In the genomic region with DNA sequence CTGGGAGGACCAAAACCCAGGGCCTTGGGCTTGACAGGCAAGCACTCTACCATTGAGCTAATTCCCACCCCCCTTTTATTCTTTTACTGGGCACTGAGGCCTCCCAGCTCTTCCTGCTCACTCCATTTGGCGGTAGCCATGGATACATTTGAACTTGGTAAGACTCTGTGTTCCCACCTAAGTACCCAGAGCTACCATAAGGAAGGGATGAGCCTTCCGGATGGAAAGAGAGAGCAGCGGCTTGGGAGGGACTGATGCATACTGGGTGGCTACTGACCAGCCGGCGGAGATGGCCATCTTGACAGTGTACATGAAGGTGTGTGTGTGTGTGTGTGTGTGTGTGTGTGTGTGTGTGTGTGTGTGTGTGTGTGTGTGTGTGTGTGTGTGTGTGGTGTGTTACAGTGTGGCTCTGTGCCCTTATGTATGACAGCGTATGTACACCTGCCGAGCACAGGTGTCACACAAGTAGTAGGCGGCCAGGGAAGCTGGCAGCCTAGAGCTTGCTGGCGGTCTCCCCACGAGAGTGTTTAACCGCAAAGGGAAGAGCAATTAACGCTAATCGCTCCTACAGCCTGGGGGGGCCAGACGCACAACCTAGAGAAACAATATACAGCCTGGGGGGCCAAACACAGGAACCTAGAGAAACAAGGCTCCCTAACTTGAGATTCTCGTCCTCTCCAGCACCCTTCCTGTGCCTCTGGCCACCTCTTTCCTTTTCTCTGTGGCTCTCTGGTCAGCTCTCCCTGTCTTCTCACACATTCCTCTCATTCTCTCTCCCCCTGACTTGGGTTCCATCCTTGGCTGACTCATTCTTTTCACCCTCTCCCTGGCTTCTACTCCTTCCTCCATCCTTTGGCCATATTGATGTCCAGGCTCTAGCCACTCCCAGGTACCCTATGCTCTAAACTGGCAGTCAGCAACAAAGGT, we compare ENCODE assay signal across 9 mouse cellular contexts. TPM values are rescaled to one million over a fixed set of nuclear protein-coding genes. Genes with fewer than 3 reads are reported as not detected.
DNase-seq lines count a peak whose midpoint lies in the region; ATAC-seq and TF ChIP-seq lines count a peak whose summit lies in the region.
"Had no signal": no experiment of that assay in that cellular context is flagged by ENCODE, and none has a peak within 500 bp of the region (broad histone marks: within the 10 kb centered on the region; RNA-seq: fewer than 3 reads in every experiment).

No protein-coding gene starts in this region.

- TF ChIP-seq CTCF in left cerebral cortex, adult 2 months (IDR thresholded peaks at IDR 0.05), result no peak

- H3K27ac ChIP-seq in left cerebral cortex, adult 2 months, result peak overlapping the region; percentile 99
- H3K27ac ChIP-seq in hindbrain, embryonic 13.5 days, result peak overlapping the region; percentile 95
- H3K27ac ChIP-seq in midbrain, embryonic 16.5 days (ENCODE audit: low read length), result peak overlapping the region; percentile 96

- peaks cover 69% of the 10 kb centered on the region for H3K4me1 ChIP-seq in hindbrain, embryonic 13.5 days (replicated peaks)
- H3K4me1 ChIP-seq in midbrain, embryonic 16.5 days (ENCODE audit: control insufficient read depth, insufficient read depth, low read length), result peaks cover 64% of the 10 kb centered on the region

- H3K9ac ChIP-seq in hindbrain, embryonic 13.5 days, result peak overlapping the region; percentile 97
- H3K9ac ChIP-seq in midbrain, embryonic 16.5 days (ENCODE audit: low read depth, low read length), result peak overlapping the region; percentile 91

- H3K9me3 ChIP-seq in hindbrain, embryonic 13.5 days, result no peaks in the 10 kb centered on the region
- H3K9me3 ChIP-seq in midbrain, embryonic 16.5 days (replicated peaks; ENCODE audit: control insufficient read depth, low read length, poor library complexity, severe bottlenecking), result no peaks in the 10 kb centered on the region

- WGBS in hindbrain, embryonic 13.5 days, result 15% methylated on average over 15 of the region's 15 CpGs
- 10% methylated on average over 15 of the region's 15 CpGs for WGBS in midbrain, embryonic 16.5 days

- intact Hi-C loops in left cerebral cortex, adult 2 months (cut with DNase I), result no loop called here
- intact Hi-C loops in left cerebral cortex, postnatal 10 days (cut with DNase I), result no loop called here
- intact Hi-C loops in left cerebral cortex, postnatal 36 days (cut with DNase I), result loop anchor here (5.0 kb wide), 1 partner anchor 58 kb away; a partner anchor contains a TSS

- peaks cover 4% of the 10 kb centered on the region for H3K36me3 ChIP-seq in hindbrain, embryonic 13.5 days
- 0 out of 2 replicates have a peak, but pooled peaks cover 2% of the 10 kb centered on the region for H3K36me3 ChIP-seq in midbrain, embryonic 16.5 days (ENCODE audit: control insufficient read depth, insufficient read depth, low read length)

- no peak for ATAC-seq in hindbrain, embryonic 13.5 days (ENCODE audit: low FRiP score)
- no peak for ATAC-seq in midbrain, embryonic 16.5 days

- peak overlapping the region; percentile 70 for H3K4me2 ChIP-seq in hindbrain, embryonic 13.5 days
- peak overlapping the region; percentile 93 for H3K4me2 ChIP-seq in midbrain, embryonic 16.5 days (ENCODE audit: low read length)

- DNase-seq in left cerebral cortex, adult 2 months (ENCODE audit: extremely low spot score in 1 of 2, low spot score in 2 of 2), result peak in 1 of 2 experiments; percentile 21
- DNase-seq in left cerebral cortex, postnatal 10 days (ENCODE audit: extremely low spot score in 1 of 2, low spot score in 2 of 2), result no peak
- peak; percentile 81 to 82 for DNase-seq in cerebellum, postnatal 14 days
- no peak for DNase-seq in spleen, postnatal 36 days (ENCODE audit: low spot score in 2 of 2)
- DNase-seq in left cerebral cortex, postnatal 36 days (ENCODE audit: low spot score in 2 of 2), result no peak
- DNase-seq in natural killer cell, adult 2 months (ENCODE audit: low spot score in 2 of 2), result no peak

- H3K27me3 ChIP-seq in hindbrain, embryonic 13.5 days, result no peaks in the 10 kb centered on the region
- H3K27me3 ChIP-seq in midbrain, embryonic 16.5 days (ENCODE audit: control insufficient read depth, insufficient read depth, low read depth, low read length), result no peaks in the 10 kb centered on the region

- peak overlapping the region; percentile 87 for H3K4me3 ChIP-seq in left cerebral cortex, adult 2 months
- H3K4me3 ChIP-seq in hindbrain, embryonic 13.5 days, result peak overlapping the region; percentile 82
- peak overlapping the region; percentile 71 for H3K4me3 ChIP-seq in midbrain, embryonic 16.5 days (ENCODE audit: low read depth, low read length)

RNA-seq across cellular contexts. Expression of a gene that starts 1.5 kb away (rescaled TPM):
- total RNA-seq in left cerebral cortex, adult 2 months (2021), result 100 to 1,000 TPM; 387 to 422 TPM
- 100 to 1,000 TPM; 368 TPM for total RNA-seq in left cerebral cortex, postnatal 10 days (2021)
- polyA plus RNA-seq in hindbrain, embryonic 13.5 days (2015; fragmentation: Nextera tagmentation; extraction: Ambion mirVana), result 400 and 410 TPM in 2 replicates
- 460 and 525 TPM in 2 replicates for polyA plus RNA-seq in midbrain, embryonic 16.5 days (2015; fragmentation: Nextera tagmentation; extraction: Ambion mirVana)
- total RNA-seq in left cerebral cortex, postnatal 36 days (2021), result 100 to 1,000 TPM; 409 to 413 TPM

RNA-seq across cellular contexts. Expression of a gene that starts 14.6 kb away (rescaled TPM):
- total RNA-seq in left cerebral cortex, adult 2 months (2021), result under 1 TPM in 1 of 2 experiments, not detected in 1; 0.48 TPM
- total RNA-seq in left cerebral cortex, postnatal 10 days (2021), result 1 to 10 TPM in 1 of 2 experiments, under 1 TPM in 1; 0.49 to 1.3 TPM
- 2.3 and 2.4 TPM in 2 replicates for polyA plus RNA-seq in hindbrain, embryonic 13.5 days (2015; fragmentation: Nextera tagmentation; extraction: Ambion mirVana)
- 1.8 and 2.2 TPM in 2 replicates for polyA plus RNA-seq in midbrain, embryonic 16.5 days (2015; fragmentation: Nextera tagmentation; extraction: Ambion mirVana)
- 1 to 10 TPM in 1 of 2 experiments, under 1 TPM in 1; 0.67 to 1.0 TPM for total RNA-seq in left cerebral cortex, postnatal 36 days (2021)
- total RNA-seq: neutrophil, adult 5-6 weeks had no signal

RNA-seq across cellular contexts. Expression of a gene that starts 53.1 kb away (rescaled TPM):
- total RNA-seq in left cerebral cortex, adult 2 months (2021), result not detected
- total RNA-seq in left cerebral cortex, postnatal 10 days (2021), result not detected
- 0.06 TPM in 1 of 2 replicates, not detected in the other for polyA plus RNA-seq in hindbrain, embryonic 13.5 days (2015; fragmentation: Nextera tagmentation; extraction: Ambion mirVana)
- polyA plus RNA-seq in midbrain, embryonic 16.5 days (2015; fragmentation: Nextera tagmentation; extraction: Ambion mirVana), result not detected in 2 replicates
- not detected for total RNA-seq in left cerebral cortex, postnatal 36 days (2021)
- total RNA-seq: neutrophil, adult 5-6 weeks had no signal

RNA-seq across cellular contexts. Expression of a gene that starts 56.4 kb away (rescaled TPM):
- 100 to 1,000 TPM; 257 to 260 TPM for total RNA-seq in left cerebral cortex, adult 2 months (2021)
- total RNA-seq in left cerebral cortex, postnatal 10 days (2021), result 100 to 1,000 TPM; 216 to 226 TPM
- 104 and 112 TPM in 2 replicates for polyA plus RNA-seq in hindbrain, embryonic 13.5 days (2015; fragmentation: Nextera tagmentation; extraction: Ambion mirVana)
- polyA plus RNA-seq in midbrain, embryonic 16.5 days (2015; fragmentation: Nextera tagmentation; extraction: Ambion mirVana), result 63.9 and 64.0 TPM in 2 replicates
- 100 to 1,000 TPM; 253 to 300 TPM for total RNA-seq in left cerebral cortex, postnatal 36 days (2021)

RNA-seq across cellular contexts. Expression of a gene that starts 57.2 kb away (rescaled TPM):
- total RNA-seq in left cerebral cortex, adult 2 months (2021), result 100 to 1,000 TPM; 115 to 121 TPM
- 10 to 100 TPM; 87.0 to 88.0 TPM for total RNA-seq in left cerebral cortex, postnatal 10 days (2021)
- 100 and 107 TPM in 2 replicates for polyA plus RNA-seq in hindbrain, embryonic 13.5 days (2015; fragmentation: Nextera tagmentation; extraction: Ambion mirVana)
- 84.7 and 84.9 TPM in 2 replicates for polyA plus RNA-seq in midbrain, embryonic 16.5 days (2015; fragmentation: Nextera tagmentation; extraction: Ambion mirVana)
- total RNA-seq in left cerebral cortex, postnatal 36 days (2021), result 100 to 1,000 TPM; 113 to 124 TPM

Comparison
In these comparisons a context has a peak if more than half of its experiments do, and no peak if none do; other contexts are left out.
1. DNase-seq: peak in cerebellum, postnatal 14 days (2 of 2); none in left cerebral cortex, postnatal 10 days (0 of 2), spleen, postnatal 36 days (0 of 2), left cerebral cortex, postnatal 36 days (0 of 2) and natural killer cell, adult 2 months (0 of 2).
2. Peak in every context shown above with its lines, with median percentiles within 50 percentile points of each other: H3K27ac ChIP-seq and H3K4me3 ChIP-seq.